Mouse (Mus musculus): Measurements from ENCODE around the gene Gm20481.
"Not testable (repeated sequence)": the region's sequence is repeated elsewhere in the genome, so short reads cannot be mapped to it uniquely, and the experiment has no call there.

Gm20481 gene

GRCm38 (mm10) chr17:35003022-35003838, 33.5 kb downstream of the Gm20481 start:
- DNase-seq (ENCODE audit: low spot score), result no peak

- DNase-seq (ENCODE audit: low spot score), result no peak
Observed at GRCm38 (mm10) chr17:35004075-35004717, 34.5 kb downstream of the Gm20481 start.

- DNase-seq (ENCODE audit: low spot score), result no peak
Observed at GRCm38 (mm10) chr17:35005158-35005557, 35.4 kb downstream of the Gm20481 start.

GRCm38 (mm10) chr17:35005902-35006301, 36.2 kb downstream of the Gm20481 start:
- not testable (repeated sequence) for DNase-seq (ENCODE audit: low spot score)

- no peak for DNase-seq (ENCODE audit: low spot score)
Observed at GRCm38 (mm10) chr17:35007387-35007991, 37.8 kb downstream of the Gm20481 start.

GRCm38 (mm10) chr17:35009586-35009985, 39.9 kb downstream of the Gm20481 start:
- peak; percentile 41 for DNase-seq (ENCODE audit: low spot score)

GRCm38 (mm10) chr17:35011440-35011839, 41.7 kb downstream of the Gm20481 start:
- no peak for DNase-seq (ENCODE audit: low spot score)

- no peak for DNase-seq (ENCODE audit: low spot score)
Observed at GRCm38 (mm10) chr17:35012430-35012829, 42.7 kb downstream of the Gm20481 start.

- DNase-seq (ENCODE audit: low spot score), result no peak
Observed at GRCm38 (mm10) chr17:35013221-35013620, 43.5 kb downstream of the Gm20481 start.

GRCm38 (mm10) chr17:35015296-35015695, 45.6 kb downstream of the Gm20481 start:
- no peak for DNase-seq (ENCODE audit: low spot score)

- DNase-seq (ENCODE audit: low spot score), result no peak
Observed at GRCm38 (mm10) chr17:35016376-35016775, 46.7 kb downstream of the Gm20481 start, which contains the start of gene Vwa7. Gene Vwa7, plus strand, starts transcription at chr17:35016579.

GRCm38 (mm10) chr17:35016791-35017705, 47.3 kb downstream of the Gm20481 start:
- DNase-seq (ENCODE audit: low spot score), result no peak

- DNase-seq (ENCODE audit: low spot score), result no peak
Observed at GRCm38 (mm10) chr17:35017706-35018030, 48.0 kb downstream of the Gm20481 start.

GRCm38 (mm10) chr17:35018171-35018570, 48.5 kb downstream of the Gm20481 start:
- DNase-seq (ENCODE audit: low spot score), result no peak

GRCm38 (mm10) chr17:35019894-35020293, 50.2 kb downstream of the Gm20481 start:
- DNase-seq (ENCODE audit: low spot score), result no peak

- no peak for DNase-seq (ENCODE audit: low spot score)
Observed at GRCm38 (mm10) chr17:35020551-35020950, 50.8 kb downstream of the Gm20481 start.

GRCm38 (mm10) chr17:35021163-35021808, 51.6 kb downstream of the Gm20481 start:
- peak; percentile 86 for DNase-seq (ENCODE audit: low spot score)
